Mouse (Mus musculus): Measurements from ENCODE around the gene Tubg1.
A peak's percentile ranks its signal among the peaks of the same experiment; 100 is the strongest.
"Not testable (repeated sequence)": the region's sequence is repeated elsewhere in the genome, so short reads cannot be mapped to it uniquely, and the experiment has no call there.

The Tubg1 gene

GRCm38 (mm10) chr11:101142215-101142967 lies 22.7 kb downstream of the Tubg1 start:
- no peak for DNase-seq

- DNase-seq: peak; percentile 30 to 61
Measured at GRCm38 (mm10) chr11:101143338-101144225, 23.8 kb downstream of the Tubg1 start.

- no peak for DNase-seq
Measured at GRCm38 (mm10) chr11:101146377-101146776, 26.6 kb downstream of the Tubg1 start.

- DNase-seq: no peak
Measured at GRCm38 (mm10) chr11:101148751-101149150, 29.0 kb downstream of the Tubg1 start.

GRCm38 (mm10) chr11:101149178-101150105 lies 29.7 kb downstream of the Tubg1 start:
- no peak for DNase-seq

GRCm38 (mm10) chr11:101151063-101151462 lies 31.3 kb downstream of the Tubg1 start:
- DNase-seq: no peak

GRCm38 (mm10) chr11:101152825-101153224 lies 33.1 kb downstream of the Tubg1 start:
- DNase-seq: no peak

- no peak for DNase-seq
Measured at GRCm38 (mm10) chr11:101154648-101155047, 34.9 kb downstream of the Tubg1 start.

- DNase-seq: no peak
Measured at GRCm38 (mm10) chr11:101155151-101155550, 35.4 kb downstream of the Tubg1 start.

GRCm38 (mm10) chr11:101155728-101156371 lies 36.1 kb downstream of the Tubg1 start, which contains the start of gene Tubg2:
TSS of gene Tubg2 (plus strand) at chr11:101155907.
- DNase-seq: peak; percentile 42 to 60

GRCm38 (mm10) chr11:101160151-101160550 lies 40.4 kb downstream of the Tubg1 start:
- not testable (repeated sequence) for DNase-seq

- not testable (repeated sequence) for DNase-seq
Measured at GRCm38 (mm10) chr11:101160981-101161505, 41.3 kb downstream of the Tubg1 start.

GRCm38 (mm10) chr11:101161551-101161950 lies 41.8 kb downstream of the Tubg1 start:
- no peak for DNase-seq

GRCm38 (mm10) chr11:101162301-101162700 lies 42.6 kb downstream of the Tubg1 start:
- DNase-seq: no peak

GRCm38 (mm10) chr11:101162772-101163171 lies 43.0 kb downstream of the Tubg1 start:
- DNase-seq: no peak

- DNase-seq: no peak
Measured at GRCm38 (mm10) chr11:101163476-101164350, 44.0 kb downstream of the Tubg1 start.

GRCm38 (mm10) chr11:101164351-101164665 lies 44.6 kb downstream of the Tubg1 start:
- no peak for DNase-seq

GRCm38 (mm10) chr11:101164677-101165580 lies 45.2 kb downstream of the Tubg1 start:
- no peak for DNase-seq

- no peak for DNase-seq
Measured at GRCm38 (mm10) chr11:101166357-101166756, 46.6 kb downstream of the Tubg1 start.
